Mouse (Mus musculus) embryo, embryonic 11.5 days (tissue): ENCODE data around the gene Nrxn3.

ENCODE experiments used
- DNase-seq: peaks from one replicate; pipeline ENCODE4 v3.0.0-alpha.2; 2012; ENCODE audit warnings: low read depth, low spot score

Gene Nrxn3

GRCm38 (mm10) chr12:90095754-90096153, 1373.1 kb downstream of the Nrxn3 start:
- no peak for DNase-seq

GRCm38 (mm10) chr12:90113351-90113791, 1390.7 kb downstream of the Nrxn3 start:
- DNase-seq, result no peak

DNA sequence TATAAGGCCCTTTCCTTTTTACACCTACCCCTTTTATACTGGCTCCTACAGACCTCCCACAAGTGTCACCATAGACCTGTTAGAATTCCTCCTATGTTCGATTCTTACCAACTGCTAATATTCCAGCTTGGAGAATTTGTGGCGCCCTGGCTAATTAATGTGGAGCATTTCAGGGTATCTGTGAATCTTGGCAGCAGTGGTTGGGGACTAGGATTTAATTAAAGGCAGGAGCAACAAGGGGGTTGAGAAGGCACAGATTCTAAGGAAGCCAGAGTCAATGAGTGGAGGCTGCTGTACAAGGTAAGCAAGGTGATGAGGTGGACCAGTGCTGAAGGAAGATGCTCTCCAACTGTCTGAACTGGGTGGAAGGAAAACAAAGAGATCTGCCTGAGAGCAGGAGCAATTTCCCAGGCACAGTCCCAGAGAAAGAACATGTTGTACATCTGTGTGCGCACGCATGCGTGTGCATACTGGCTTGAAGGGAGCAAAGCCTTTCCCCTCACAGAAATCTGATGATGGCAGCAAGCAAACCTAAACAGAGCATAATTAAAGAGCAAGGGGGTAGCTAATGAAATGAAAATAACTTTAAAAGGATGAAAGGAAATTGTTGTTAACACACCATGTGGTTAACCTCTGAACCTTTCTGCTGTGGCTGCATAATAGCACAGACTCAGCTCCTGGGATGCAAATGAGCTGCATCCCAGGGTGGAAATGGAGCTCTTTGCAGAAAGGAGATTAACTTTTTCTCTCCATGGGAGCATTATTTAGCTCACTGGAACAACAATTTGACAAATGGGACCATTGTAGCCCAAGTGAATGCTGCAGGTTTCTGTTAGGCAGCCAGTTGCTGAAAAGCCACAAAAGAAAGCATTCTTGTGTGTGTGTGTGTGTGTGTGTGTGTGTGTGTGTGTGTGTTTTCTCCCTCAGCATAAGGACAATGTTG, 1409.5 kb downstream of the Nrxn3 start:
- DNase-seq, result peak; percentile 13

DNA sequence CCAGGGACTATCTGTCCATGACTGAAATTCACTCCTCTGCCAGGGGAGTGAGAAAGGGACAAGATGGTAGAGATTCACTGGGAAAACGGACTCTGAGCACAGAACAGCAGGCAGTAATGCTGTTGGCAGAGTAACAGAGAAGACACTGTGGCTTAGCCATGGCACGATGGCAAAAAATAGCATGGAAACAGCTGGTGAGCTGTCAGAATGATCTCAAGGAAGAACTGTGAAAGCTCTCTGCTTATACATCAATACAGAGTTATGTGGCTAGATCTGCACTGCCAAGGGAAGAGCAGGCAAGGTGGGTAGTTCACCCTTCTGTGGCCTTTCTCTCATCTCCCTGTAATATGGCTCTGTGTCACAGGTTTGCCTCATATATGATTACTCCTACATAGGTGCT, 1419.3 kb downstream of the Nrxn3 start:
- no peak for DNase-seq

- no peak for DNase-seq
Observed at GRCm38 (mm10) chr12:90144247-90144646, 1421.6 kb downstream of the Nrxn3 start.

GRCm38 (mm10) chr12:90158131-90158772, 1435.6 kb downstream of the Nrxn3 start:
- DNase-seq, result no peak

- no peak for DNase-seq
Observed at GRCm38 (mm10) chr12:90159911-90160310, 1437.2 kb downstream of the Nrxn3 start.

GRCm38 (mm10) chr12:90166118-90166517, 1443.4 kb downstream of the Nrxn3 start:
- no peak for DNase-seq

DNA sequence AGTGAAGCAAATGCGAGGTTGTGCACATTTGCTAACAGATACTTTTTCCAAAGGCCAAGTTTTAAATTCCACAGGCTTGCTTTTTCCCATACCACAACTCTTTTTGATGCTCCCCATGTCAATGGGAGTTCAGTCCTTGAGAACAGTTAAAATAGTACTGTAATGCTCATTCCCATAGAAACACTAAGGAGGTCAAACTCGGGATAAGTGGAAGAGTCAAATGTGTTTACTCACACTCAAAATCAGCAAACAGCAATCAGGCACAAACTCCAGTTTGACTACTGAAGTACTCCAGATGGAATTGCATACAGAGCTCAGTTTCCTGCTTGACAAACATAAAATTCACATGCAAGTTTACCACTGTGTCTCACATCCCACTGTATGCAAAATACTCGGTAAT, 1458.9 kb downstream of the Nrxn3 start:
- DNase-seq, result no peak

DNA sequence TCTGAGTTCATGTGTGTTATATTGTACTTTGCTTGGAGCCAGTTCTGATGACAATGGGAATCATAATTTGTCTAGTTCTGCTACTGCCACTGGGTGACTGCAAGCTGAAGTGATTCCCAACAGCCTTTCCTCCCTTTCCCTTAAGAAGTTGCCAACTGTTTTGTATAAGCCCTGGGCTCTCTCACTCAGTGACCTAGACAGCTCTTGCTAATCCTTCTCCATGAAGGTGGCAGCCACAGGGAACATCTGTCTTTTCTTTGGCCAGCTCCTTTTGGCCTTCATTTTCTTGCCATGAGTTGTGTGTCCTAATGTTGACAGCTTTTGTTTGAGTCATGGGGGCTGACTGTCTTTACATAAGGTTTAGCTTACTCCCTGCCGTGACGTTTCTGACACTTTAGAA, 1460.3 kb downstream of the Nrxn3 start:
- no peak for DNase-seq

GRCm38 (mm10) chr12:90196161-90196560, 1473.5 kb downstream of the Nrxn3 start:
- DNase-seq, result no peak

- no peak for DNase-seq
Observed at GRCm38 (mm10) chr12:90197994-90198393, 1475.3 kb downstream of the Nrxn3 start.

GRCm38 (mm10) chr12:90202501-90202900, 1479.8 kb downstream of the Nrxn3 start:
- no peak for DNase-seq

DNA sequence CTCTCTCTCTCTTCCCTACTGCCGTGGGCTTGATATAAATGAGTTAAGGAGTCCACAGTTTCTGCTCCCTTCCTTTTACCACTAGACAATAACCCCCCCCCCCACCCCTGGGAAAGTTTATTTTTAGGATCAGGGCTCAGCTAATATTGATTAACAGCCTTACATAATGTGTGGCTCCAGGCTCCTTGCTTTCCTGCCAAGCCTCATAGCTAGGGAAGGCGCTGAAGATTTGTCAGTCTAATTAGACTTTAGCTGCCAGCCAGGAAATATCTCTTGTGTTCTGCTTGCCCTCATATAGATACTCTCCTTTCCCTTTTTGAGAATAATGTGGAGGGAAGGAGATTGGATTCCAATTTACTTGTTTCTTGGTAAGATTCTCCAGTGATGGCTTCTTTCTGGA, 1488.7 kb downstream of the Nrxn3 start:
- DNase-seq, result no peak

- DNase-seq, result no peak
Observed at GRCm38 (mm10) chr12:90217060-90217459, 1494.4 kb downstream of the Nrxn3 start.

- DNase-seq, result no peak
Observed at GRCm38 (mm10) chr12:90229062-90229461, 1506.4 kb downstream of the Nrxn3 start.

GRCm38 (mm10) chr12:90236093-90236492, 1513.4 kb downstream of the Nrxn3 start:
- DNase-seq, result peak; percentile 17

DNA sequence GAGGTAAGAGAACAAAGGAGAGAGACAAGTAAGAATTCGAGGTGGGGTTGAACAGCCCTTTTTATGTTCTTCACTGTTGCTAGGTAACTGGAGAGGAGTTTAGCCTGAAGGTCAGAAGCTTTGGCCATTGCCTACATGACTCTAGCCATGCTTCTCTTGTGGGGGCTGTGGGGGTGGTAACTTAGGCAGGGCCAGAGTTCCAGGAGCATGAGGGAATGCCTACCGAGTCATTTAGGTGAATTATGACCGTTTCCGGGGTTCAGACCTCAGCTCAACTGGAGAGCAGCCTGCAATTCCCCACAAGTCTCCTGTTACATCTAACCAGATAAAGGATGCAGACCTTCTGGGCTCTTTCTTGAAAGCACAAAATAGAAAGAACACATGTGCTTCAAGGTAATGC, 1537.6 kb downstream of the Nrxn3 start:
- DNase-seq, result no peak

DNA sequence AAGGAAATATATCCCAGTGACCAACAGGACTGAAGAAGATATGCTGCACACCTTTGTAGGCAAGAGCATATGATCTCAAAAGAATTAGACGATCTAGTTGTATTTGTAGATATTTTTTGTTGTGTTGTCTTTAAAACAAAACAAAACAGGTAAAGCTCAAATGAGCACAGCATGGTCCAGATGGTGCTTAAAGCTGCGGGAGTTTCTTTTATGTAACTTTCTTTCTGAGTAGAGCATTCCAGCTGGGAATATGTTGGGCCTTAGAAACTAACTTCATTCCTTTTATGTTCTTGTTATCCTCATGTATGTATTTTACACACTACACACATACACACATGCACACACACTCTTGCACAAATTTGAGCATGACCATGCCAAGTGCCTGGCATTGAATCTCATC, 1545.4 kb downstream of the Nrxn3 start:
- no peak for DNase-seq

DNA sequence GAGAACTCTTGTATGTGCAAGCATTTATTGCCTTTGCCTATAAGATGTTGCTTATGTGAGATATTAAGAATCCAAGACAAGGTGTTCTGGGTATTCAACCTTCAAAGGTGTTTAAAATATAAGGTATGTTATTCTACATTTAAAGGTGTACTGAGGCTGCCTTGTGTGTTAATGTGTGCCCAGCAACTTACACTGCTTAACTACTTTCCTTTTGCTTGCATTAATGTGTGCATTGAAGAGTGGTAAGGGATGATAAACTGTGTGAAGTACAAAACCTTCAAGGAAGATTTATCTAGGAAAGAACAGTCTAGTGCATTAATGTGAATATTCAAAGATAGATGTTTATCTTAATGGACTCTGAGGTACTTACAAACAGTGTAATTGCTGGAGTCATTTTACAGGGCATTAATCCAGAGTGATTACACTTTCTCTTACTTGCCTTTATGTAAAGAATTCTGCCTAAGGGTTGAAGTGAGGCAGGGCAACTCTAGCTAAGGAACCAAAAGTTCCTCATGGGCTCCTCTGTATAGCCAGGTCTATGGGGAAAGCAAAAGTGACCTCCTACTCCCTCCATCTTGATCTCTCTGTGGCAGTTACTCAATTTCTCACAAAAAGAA, 1548.2 kb downstream of the Nrxn3 start:
- DNase-seq, result no peak

DNA sequence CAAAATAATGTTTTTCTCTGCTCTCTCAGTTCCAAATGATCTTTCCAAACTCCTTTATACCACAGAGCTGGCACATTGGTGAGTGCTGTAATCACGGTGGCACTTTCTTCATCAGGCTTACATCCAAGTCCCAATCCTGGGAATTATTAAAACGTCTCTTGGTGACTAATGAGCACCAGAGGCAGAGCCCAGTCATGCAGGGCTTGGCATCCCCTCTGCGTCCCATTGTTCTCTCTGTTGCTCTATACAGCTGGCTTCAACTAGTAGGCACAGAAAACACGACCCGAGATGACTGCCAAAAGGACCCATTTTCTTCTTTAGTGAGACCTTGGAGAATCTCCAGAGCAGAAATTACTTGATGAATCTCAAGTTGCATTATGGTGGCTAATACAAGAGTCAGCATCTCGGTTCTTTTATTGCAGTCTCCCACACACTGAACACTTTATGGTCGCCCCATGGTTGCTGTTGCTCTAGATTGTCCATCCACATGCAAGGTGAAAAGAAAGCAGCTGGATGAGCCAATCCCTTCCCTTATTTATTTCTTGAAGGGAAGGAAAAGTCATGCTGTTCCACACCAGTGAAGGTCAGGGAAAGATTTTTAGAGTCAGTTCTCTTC, 1552.1 kb downstream of the Nrxn3 start:
- DNase-seq, result no peak

DNA sequence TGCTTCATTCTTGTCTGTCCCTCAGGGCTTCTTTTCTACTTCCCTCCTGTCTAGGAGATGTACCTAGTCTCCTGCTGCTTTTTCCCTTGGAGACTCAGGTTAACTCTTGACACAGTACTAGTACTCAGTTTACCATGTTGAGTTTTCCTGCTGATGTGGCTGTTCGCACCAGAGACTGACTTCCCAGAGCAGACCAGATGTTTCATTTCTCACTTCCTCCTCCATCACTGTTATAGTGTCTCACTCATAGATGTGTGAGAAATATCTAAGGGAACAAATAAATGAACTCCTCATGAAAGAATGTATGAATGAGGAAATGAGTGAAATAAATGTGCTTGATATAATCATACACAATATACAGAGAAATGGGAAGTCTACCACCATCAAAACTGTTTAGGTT, 1558.6 kb downstream of the Nrxn3 start:
- no peak for DNase-seq
